Mouse (Mus musculus): Measurements from ENCODE around the gene Gne.

Gene Gne

DNA sequence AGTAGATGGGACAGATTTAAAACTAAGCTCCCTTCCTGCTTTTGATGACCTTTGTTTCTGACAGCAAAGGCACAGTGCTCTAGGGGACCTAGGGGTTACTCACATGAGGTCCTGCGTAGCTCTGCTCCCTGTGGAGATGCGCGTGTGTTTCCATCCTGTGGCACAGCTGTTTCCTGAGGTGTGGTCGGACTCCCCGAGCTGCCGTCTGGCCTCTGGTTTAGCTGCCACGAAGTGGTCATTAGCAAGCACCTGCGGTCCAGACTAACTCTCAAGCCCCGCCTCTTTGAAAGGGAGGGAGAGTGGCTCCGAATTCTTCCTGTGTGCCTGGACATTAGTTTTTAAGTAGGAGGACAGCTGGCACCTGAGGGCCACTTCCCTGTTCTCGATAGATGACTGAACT is at the start of gene Gne:
TSS of gene Gne (minus strand) at position 233 of the 400 bp plus-strand sequence.
- DNase-seq (ENCODE audit: low spot score) = peak; percentile 52

DNA sequence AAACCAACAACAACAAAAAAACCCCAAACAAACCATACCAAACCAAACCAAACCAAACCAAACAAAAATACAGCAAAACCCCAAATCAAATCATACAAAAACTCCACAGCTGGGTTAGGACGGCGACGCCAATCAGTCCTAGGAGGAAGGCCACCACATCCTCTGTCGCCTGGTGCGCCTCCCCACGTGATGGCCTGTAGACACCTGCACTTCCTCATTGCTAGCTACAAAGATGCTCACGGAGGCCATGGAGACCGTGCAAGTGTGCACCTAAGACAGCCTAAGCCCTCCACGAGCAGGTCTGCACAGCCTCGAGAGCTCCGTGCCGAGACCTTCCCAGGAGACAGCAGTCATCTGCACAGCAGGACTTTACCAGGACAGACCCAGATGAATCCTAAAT is 42.8 kb upstream of the Gne start:
- no peak for DNase-seq (ENCODE audit: low spot score)

- peak; percentile 66 for DNase-seq (ENCODE audit: low spot score)
These were observed 35.6 kb upstream of the Gne start for GRCm38 (mm10) chr4:44119410-44120201.

GRCm38 (mm10) chr4:44115046-44115445 is 31.1 kb upstream of the Gne start:
- DNase-seq (ENCODE audit: low spot score) = no peak

GRCm38 (mm10) chr4:44113393-44114138 is 29.6 kb upstream of the Gne start:
- DNase-seq (ENCODE audit: low spot score) = no peak

DNA sequence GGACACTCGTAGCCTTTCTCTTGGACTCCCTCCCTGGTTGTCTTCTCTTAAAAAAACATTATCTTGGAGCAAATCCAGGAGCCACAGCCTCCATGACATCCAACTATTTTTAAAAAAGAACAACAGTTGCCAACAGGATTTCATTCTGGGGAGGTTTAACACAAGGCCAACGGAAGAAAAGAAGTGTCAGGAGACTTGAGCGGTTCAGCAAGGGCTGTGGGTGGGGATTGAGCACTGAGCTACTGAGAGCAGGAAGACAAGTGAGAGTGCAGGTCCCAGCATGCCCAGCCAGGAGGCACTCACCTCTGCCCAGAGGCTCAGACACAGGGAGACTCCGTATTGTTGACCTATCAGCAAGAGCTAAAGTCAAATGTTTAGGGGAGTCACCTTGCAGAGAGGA is 28.8 kb upstream of the Gne start:
- DNase-seq (ENCODE audit: low spot score) = no peak

GRCm38 (mm10) chr4:44110771-44111170 is 26.8 kb upstream of the Gne start:
- no peak for DNase-seq (ENCODE audit: low spot score)

- DNase-seq (ENCODE audit: low spot score) = no peak
These were observed 24.3 kb upstream of the Gne start for GRCm38 (mm10) chr4:44108297-44108696.

GRCm38 (mm10) chr4:44107339-44107738 is 23.4 kb upstream of the Gne start:
- DNase-seq (ENCODE audit: low spot score) = peak; percentile 51

DNA sequence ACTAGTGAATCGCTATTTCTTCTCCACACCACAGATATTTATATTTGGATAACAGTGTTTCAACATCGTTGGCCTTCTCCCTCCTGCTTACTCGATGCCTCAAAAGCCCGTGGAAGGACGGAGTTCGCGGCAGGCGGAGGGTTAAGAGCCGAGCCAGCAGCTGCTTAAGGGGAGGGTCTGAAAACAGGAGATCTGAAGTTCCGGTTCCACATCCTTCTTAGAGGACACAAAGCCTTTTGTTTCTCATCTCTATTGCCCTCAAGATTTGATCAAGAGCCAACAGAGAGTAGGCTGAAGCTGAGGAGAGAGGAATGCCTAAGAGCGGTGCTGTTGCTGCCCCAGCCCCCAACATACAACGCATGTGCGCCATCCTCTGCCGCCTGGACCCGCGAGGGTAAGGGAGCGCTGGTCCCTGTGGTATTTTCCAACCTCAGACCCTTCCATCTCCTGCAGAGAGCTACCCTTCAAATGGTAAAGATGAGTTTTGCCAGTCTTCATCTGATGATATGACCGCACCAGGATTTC is 22.4 kb upstream of the Gne start:
- no peak for DNase-seq (ENCODE audit: low spot score)

DNA sequence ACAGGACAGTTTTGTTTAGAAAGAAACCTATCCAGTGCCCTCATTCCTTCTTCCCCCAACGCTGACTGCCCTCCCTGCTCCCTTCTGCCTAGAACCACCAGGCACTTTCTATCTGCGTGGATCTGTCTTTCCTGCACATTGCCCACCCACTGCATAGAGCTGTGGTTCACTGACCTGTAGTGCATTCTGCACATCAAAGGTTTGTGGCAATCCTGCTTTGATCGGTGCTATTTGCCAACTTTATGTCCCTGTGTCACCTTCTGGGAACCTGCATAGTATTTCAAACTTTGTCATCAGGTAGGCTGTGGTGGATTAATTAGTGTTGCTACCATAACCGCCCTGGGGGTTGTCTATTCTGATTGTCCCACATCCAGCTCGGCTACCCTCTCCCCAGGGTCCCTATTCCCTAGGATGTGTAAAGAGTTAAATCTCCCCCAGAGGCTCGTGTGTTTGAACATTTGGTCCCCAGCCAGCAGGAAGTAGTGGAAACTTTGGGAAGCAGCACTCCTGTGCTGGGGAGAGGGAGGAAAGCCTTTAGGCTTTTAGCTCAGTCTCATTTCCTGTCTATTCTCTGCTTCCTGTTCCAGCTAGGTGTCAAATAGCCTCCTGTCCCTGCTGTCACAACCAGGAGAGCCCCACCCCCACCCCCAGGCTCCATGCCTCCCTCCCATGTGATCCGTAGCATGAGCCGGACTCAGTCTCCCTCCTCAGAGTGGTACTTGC is 20.4 kb upstream of the Gne start:
- DNase-seq (ENCODE audit: low spot score) = no peak

DNA sequence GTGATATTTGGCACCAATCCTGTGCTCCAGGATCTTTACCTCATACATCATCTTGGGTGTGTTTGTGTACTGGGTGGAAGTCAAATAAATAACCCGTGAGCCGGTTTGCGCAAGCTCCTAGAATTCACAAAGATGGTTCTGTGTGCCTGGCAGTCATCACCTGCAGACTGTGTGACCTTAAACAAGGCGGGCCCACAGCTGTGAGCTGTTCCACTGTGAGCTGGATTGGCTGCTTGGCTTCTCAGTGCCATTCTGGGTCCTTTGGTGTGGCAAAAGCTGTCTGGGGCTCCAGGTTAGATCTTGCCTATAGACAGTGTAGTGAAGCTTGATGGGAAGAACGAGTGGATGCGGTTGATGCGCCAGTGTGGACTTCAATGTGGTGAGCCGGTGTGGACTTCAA is 19.6 kb upstream of the Gne start:
- no peak for DNase-seq (ENCODE audit: low spot score)

DNA sequence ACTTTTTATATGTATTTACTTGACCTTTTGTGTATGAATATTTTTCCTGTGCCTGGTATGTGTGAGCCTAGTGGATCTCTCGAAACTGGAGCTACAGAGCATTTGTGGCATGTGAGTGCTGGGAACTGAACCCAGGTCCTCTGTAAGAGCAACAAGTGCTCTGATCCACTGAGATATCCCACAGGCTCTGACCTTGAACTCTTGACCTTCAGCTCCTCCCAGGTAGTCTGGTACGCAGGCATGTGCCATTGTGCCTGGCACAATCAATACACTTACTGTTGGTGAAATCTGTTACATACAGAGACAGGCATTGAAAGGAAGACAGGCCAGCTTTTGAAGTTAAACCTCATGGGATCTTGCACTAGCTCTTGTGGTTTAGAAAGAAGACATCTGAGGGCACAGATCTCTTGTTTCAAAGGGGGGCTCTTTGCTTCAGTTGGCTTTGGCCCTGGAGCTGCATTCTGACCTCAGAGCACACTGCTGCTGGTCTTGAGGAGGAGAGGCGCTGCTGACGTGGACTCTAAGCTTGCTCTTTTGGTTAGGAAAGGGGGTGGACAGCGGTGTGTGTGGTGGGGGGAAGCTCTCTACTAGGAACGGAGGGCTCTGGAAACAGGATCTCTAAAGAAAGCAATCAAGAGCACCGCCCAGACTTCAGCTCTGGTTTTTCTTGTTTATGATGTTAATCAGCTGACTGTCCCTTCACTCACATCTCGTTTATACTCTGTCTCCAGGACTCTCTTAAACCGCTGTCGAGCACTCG is 13.8 kb upstream of the Gne start:
- no peak for DNase-seq (ENCODE audit: low spot score)

- DNase-seq (ENCODE audit: low spot score) = no peak
These were observed 10.5 kb upstream of the Gne start for GRCm38 (mm10) chr4:44094475-44094874.

GRCm38 (mm10) chr4:44092359-44092758 is 8.4 kb upstream of the Gne start:
- DNase-seq (ENCODE audit: low spot score) = no peak

DNA sequence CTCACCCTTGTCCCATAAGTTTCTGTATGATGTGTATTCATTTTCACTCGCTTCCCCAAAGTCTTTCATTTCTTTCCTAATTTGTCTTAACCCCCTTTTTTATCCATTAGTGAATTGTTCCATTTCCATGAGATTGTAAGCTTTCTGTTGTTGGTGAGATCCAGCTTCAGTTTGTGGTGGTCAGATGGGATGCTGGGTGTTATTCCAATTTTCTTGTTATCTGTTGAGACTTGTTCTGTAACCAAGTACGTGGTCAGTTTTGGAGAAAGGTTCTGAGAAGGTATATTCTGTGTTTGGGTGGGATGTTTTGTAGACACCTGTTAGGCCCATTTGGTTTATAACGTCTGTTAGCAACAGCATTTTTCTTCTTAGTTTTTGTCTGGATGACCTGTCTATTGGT is 1.6 kb upstream of the Gne start:
- no peak for DNase-seq (ENCODE audit: low spot score)

GRCm38 (mm10) chr4:44084602-44085325 is 787 bp upstream of the Gne start:
- DNase-seq (ENCODE audit: low spot score) = no peak

GRCm38 (mm10) chr4:44078358-44078933 is 5.5 kb downstream of the Gne start:
- DNase-seq (ENCODE audit: low spot score) = no peak

DNA sequence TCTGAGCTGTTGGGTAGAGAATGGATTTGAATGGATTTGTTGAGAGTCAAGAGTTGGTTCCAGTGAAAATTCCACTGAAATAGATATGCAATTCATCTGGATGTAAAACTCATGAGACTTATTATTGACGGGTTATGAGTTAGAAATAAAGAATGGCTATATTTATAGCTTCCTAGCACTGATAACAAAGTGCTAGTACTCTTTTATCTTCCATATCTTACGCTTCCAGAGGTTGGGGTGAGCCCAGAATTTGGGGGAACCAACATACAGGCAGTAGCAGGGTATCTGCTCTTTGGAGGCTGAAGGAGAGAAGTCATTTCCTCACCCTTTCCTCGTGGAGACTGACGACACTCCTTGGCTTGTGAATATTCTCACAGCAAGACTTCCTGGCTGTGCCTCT is 9.6 kb downstream of the Gne start:
- no peak for DNase-seq (ENCODE audit: low spot score)

DNA sequence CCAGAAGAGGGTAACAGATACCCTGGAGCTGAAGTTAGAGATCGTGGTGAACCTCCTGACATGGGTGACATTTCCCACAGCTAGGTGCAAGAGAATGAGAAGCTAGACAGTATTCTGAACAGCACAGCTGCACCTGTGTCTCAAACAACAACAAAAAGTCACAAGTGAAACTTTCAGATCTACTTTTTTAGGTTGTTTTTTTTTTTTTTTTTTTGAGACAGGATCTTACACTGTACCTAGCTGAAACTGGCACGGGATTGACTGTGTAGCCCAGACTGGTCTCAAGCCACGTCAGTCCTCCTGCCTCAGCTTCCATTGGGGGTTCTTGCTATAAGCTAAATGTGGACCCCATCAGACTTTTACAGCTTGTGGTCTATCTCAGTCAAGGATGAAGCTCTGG is 10.2 kb downstream of the Gne start:
- no peak for DNase-seq (ENCODE audit: low spot score)
